Mouse (Mus musculus) bone marrow macrophage, adult 2 months (primary cell): Measurements from ENCODE around the gene Pidd1.

Source experiments
- CTCF ChIP-seq: IDR thresholded peaks from 2 replicates; pipeline ENCODE4 v1.5.1; 2012; ENCODE audit warnings: low read depth, mild to moderate bottlenecking, low read length, moderate library complexity
- POLR2A ChIP-seq: IDR thresholded peaks from 2 replicates; pipeline ENCODE4 v1.6.1; 2012; ENCODE audit warnings: mild to moderate bottlenecking, low read depth, low read length, borderline replicate concordance

GRCm38 (mm10) chr7:141432186-141432611 is 11.6 kb downstream of the Pidd1 start:
- TF ChIP-seq CTCF (no peak), POLR2A (no peak)
